Mouse (Mus musculus): ENCODE data around the gene Trim30b.
"Not testable (repeated sequence)": the region's sequence is repeated elsewhere in the genome, so short reads cannot be mapped to it uniquely, and the experiment has no call there.

Gene Trim30b

DNA sequence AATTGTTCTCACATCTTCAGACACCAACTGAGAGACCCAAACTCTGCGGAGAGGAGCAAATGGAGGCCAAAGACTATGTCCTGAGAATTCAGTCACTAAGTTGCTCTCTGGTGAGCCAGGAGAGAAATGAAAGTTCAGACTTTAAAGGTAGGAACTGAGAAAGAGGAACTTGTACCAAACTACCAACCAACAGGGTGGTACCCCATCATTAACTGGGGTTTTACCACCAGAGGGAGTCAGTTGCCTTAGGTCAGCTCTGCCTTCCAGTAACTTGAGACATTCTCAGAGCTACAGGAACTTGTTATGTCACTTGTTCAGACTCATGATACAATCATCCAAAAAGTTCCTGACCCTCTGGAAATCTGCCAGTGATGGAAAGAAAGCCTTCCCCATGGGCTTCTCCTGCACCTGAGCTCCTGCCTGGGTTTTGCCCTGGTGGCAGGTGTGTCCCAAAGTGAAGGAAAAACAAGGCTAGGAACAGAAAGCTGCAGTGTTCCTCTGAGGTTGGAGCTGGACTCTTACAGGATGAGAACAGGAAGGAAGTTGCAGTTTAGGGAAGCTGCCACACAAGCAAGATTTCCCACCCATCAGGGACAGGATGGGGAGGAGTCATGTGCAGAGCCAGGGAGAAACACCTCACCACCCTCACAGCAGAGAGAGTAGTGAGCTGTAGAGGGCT lies at the start of gene Trim30b:
TSS of gene Trim30b (minus strand) at position 149 of the 679 bp plus-strand sequence.
- no peak for DNase-seq (ENCODE audit: extremely low read depth, low read depth, low spot score)

DNA sequence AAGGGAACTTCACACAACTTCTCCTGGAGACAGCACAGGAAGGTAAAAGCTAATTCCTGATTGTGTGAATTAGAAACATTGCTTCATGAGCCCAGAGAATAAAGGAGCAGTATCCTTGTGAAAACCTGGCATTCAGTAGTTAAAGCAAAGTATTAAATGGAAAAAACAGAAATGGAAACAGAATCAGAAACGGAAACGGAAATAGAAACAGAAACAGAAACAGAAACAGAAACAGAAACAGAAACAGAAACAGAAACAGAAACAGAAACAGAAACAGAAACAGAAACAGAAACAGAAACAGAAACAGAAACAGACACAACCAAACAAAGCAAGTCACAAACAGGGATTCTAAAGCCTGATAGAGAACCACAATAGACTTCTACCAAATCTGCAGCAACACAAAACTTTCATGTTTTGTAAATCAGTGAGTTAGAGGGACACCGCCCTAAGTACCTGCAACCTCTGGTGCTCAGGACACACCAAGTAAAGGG lies 34.8 kb upstream of the Trim30b start:
- DNase-seq (ENCODE audit: extremely low read depth, low read depth, low spot score): no peak

DNA sequence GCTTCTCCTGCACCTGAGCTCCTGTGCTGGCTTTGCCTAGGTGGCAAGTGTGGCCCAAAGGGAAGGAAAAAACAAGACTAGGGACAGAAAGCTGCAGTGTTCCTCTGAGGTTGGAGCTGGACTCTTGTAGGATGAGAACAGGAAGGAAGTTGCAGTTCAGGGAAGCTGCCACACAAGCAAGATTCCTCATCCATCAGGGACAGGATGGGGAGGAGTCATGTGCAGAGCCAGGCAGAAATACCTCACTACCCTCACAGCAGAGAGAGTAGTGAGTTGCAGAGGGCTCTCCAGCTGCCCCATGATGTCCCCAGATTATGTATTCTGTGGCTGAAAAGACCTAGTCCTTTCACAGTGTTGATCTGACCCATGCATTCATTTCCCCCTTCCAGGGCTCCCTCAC lies 31.5 kb upstream of the Trim30b start:
- no peak for DNase-seq (ENCODE audit: extremely low read depth, low read depth, low spot score)

DNA sequence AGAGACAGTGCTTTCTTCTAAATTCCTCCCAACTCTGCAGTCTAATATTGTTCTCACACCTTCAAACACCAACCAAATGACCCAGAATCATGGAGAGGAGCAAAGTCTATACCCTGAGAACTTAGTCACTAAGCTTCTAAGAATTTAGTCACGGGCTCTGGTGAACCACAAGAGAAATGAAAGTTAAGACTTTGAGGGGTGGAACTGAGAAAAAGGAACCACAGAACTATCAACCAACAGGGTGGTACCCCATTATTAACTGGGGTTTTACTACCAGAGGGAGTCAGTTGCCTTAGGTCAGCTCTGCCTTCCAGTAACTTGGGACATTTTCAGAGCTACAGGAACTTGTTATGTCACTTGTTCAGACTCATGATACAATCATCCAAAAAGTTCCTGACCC lies 31.0 kb upstream of the Trim30b start, which contains the start of gene Trim30c:
TSS of gene Trim30c (minus strand) at position 140 of the 400 bp plus-strand sequence.
- no peak for DNase-seq (ENCODE audit: extremely low read depth, low read depth, low spot score)

DNA sequence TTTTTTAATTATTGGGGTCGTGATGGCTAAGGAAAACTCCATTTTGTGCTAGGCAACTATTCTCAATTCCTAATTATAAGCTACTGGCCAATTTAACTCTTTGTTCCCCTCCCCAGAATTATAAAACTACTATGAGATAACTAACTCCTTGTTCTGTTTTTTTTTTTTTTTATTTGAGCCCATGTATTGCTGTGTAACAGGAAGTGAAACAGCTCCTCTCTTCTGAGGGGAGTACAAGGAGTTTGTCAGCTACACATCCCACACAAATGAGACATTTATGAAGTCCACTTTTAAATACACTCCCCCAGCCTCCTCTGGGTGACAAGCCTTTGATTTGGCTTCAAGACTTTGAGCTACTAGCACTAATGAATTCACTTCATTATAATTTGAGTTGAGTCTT lies 28.8 kb upstream of the Trim30b start:
- DNase-seq (ENCODE audit: extremely low read depth, low read depth, low spot score): no peak

DNA sequence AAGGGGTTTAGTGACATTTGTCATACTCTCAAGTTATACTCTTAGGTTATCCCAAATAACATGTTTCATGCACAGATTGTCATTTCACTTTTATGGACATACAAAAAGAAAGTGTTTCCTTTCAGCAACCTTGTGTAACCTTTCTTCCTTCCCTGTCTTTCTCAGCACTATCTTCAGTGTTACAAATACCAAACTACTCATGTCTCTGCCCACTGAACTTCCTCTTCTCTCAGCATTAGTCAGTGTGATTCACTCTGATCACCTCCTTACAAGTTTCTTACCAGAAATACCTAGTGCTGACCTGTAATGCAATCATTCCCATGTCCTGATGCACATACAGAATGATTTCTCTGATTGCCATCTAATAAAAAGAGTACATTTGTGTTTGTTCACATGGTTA lies 3.3 kb downstream of the Trim30b start:
- DNase-seq (ENCODE audit: extremely low read depth, low read depth, low spot score): no peak

DNA sequence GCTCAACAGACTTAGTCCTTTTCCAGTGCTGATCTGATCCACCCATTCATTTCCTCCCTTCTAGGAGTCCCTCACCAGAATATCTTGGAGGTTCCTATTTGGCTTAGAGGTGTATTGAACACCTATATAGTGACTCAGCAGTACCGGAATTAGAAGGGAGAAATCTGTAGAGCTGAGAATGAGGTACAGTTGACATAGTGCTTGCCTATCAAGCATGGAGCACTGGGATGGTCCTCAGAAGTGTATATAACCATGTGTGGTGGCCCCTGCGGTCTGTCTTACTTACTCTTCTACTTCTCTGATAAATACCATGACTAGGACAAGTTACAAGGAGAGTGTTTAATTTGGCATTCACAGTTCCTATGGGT lies 16.1 kb downstream of the Trim30b start:
- no peak for DNase-seq (ENCODE audit: extremely low read depth, low read depth, low spot score)

DNA sequence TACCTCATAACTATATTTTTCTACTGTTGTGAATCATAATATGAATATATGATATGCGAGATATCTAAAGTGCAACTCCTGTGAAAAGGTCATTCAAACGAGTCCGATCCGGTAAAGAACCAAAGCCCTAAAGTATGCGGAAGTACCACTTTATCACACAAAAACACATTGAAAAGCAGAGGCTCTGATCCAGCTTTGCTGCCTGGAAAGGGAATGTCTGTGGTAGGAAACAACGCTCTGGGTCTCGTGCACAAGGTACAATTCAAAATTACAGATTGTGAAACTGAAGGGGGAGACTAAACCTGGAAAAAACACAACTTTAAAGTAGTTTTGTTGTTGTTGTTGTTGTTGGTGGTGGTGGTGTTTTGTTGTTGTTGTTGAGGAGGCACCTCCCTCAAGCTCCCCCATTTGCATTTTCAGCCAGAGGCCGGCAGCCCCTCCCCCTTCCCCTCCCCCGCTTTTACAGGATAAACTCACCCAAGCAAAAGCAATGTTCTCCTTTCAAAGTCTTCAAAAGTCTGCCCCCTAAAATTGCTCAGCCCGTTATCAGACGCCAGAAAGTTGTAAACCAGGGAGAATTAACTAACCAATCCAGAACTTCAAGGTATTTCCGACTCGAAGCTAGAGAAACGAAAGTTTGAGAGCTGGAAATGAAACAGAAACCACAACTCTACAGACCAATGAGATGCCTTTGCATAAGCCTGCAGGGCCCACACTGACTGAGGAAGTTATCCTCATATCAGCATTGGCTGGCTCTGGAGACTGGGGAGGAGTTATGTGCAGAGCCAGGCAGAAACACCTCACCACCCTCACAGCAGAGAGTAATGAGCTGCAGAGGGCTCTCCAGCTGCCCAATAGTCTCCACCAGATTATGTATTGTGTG lies 16.7 kb downstream of the Trim30b start, which contains the start of gene Trim12c:
TSS of gene Trim12c (minus strand) at position 646 of the 883 bp plus-strand sequence.
- peak; percentile 8 for DNase-seq (ENCODE audit: extremely low read depth, low read depth, low spot score)

DNA sequence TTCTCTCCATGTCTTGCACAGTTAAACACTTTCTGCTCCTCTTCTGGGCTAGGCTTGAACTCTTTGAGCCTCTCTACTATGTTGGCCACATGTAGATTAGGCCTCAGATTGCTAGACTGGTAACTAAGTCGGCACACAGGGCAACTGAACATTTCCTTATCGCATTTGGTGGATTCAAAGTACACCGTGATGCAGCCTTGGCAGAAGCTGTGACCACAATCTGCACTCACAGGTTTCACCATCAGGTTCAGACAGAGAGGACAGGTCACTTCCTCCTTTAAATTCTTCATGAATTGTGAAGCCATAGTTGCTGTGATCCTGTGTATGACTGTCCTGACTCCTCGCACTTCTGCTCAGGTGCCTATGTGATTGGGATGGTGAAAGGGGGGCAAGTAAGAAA lies 21.6 kb downstream of the Trim30b start:
- not testable (repeated sequence) for DNase-seq (ENCODE audit: extremely low read depth, low read depth, low spot score)

DNA sequence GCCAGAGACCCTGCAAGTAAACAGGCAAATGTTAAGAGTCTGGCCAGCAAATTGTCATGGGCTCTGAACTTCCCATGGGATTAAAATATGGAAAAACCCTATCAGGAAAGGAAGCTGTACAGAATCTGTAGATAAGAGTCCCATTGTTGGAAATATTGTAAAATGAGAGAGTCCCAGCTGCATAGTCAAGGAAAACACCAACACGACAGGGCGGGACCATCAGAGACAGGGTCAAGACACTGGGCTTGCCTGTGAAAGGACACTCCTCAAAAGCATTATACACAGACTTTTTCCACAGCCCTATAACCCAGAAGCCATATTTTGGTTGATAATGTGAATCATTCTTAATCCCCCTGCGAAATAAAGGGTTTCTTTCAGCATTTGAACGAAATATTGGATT lies 28.9 kb downstream of the Trim30b start:
- not testable (repeated sequence) for DNase-seq (ENCODE audit: extremely low read depth, low read depth, low spot score)

DNA sequence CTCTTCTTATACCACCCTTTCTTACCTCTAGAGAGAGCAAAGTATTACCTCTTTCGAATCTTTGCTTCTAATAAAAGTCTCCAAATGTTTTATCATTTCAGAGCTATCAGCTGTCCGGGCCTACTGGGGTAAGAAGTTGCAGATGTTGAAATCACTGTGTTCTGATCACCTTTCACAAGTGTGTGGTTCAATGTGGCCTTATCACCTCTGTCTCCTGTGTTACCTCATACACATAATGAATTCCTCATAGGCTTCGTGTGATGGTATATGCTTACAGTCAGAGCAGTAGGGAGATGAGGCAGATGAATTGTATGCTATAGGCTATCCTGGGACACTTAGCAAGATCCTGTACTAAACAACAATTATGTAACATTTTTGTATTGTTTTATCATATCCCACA lies 34.1 kb downstream of the Trim30b start:
- DNase-seq (ENCODE audit: extremely low read depth, low read depth, low spot score): not testable (repeated sequence)

DNA sequence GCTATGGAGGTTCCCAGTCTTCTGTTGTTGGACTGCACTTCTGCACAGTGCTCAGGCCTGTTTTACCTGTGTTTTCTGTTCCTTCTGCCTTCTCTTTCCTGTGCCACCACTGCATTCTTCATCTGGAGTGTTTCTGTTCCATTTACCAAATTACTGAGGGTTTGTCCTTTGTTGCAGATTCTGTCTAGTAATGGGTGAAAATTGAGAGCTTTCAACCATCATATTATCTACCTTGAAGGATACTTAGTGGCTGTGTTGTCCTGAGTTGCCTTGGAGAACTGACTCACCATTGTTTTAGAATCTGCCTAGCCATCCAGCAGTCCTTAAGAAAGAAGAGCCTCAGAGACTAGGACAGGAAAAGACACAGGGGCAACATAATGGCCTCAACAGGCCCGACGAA lies 40.5 kb downstream of the Trim30b start, which contains the start of gene Trim34b:
TSS of gene Trim34b (plus strand) at position 301 of the 400 bp plus-strand sequence.
- DNase-seq (ENCODE audit: extremely low read depth, low read depth, low spot score): not testable (repeated sequence)

DNA sequence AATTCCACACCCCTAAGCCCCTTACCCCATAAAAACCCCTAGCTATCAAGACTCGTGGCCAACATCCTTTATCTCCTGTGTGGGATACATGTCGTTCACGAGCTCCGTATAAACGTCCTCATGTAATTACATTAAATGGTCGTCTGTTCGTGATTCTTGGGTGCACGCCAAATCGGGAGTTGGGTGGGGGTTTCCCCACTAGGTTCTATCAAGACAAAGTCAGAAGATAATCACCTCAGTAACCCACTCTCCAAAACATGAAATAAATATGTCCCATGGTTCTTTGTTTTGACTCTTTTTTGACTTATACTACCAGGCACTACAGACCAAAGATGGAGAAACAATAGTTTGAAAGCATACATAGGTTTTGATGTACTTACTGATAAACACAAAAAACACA lies 47.7 kb downstream of the Trim30b start:
- DNase-seq (ENCODE audit: extremely low read depth, low read depth, low spot score): no peak

DNA sequence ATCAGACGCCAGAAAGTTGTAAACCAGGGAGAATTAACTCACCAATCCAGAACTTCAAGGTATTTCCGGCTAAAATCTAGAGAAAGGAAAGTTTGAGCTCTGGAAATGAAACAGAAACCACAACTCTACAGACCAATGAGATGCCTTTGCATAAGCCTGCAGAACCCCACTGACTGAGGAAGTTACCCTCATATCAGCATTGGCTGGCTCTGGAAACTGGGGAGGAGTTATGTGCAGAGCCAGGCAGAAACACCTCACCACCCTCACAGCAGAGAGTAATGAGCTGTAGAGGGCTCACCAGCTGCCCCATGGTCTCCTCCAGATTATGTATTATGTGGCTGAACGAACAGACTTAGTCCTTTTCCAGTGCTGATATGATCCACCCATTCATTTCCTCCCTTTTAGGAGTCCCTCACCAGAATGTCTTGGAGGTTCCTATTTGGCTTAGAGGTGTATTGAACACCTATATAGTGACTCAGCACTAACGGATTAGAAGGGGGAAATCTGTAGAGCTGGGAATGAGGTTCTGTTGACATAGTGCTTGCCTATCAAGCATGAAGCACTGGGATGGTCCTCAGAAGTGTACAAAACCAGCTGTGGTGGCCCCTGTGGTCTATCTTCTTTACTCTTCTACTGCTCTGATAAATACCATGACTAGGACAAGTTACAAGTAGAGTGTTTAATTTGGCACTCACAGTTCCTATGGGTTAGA lies 54.2 kb downstream of the Trim30b start, which contains the start of gene Trim12a:
TSS of gene Trim12a (minus strand) at position 98 of the 712 bp plus-strand sequence.
- not testable (repeated sequence) for DNase-seq (ENCODE audit: extremely low read depth, low read depth, low spot score)

DNA sequence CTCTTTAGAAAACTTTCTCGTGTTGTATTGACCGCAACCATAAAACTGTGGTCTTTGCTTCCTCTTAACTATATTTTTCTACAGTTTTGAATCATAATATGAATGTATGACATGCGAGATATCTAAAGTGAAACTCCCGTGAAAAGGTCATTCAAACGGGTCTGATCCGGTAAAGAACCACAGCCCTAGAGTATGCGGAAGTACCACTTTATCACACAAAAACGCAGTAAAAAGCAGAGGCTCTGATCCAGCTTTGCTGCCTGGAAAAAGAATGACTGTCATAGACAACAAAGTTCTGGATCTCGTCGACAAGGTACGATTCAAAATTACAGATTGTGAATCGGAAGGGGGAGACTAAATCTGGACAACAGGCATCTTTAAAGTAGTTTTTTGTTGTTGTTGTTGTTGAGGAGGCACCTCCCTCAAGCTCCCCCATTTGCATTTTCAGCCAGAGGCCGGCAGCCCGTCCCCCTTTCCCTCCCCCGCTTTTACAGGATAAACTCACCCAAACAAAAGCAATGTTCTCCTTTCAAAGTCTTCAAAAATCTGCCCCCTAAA lies 54.8 kb downstream of the Trim30b start:
- DNase-seq (ENCODE audit: extremely low read depth, low read depth, low spot score): no peak
